Mouse (Mus musculus) limb, embryonic 14.5 days (tissue): ENCODE results near the gene Rab4a. TPM values are rescaled to one million over a fixed set of nuclear protein-coding genes. Genes with fewer than 3 reads are reported as not detected.
A peak's percentile ranks its signal among the peaks of the same experiment; 100 is the strongest.
"Not testable (repeated sequence)": the region's sequence is repeated elsewhere in the genome, so short reads cannot be mapped to it uniquely, and the experiment has no call there.

Experiments
- ATAC-seq: fragments of 200-750 bp; cut with Nextera tagmentation; 2 replicates; pipeline ENCODE4 v1.8.0; 2017; ENCODE audit warnings: low read depth, moderate number of reproducible peaks, moderate TSS enrichment; ENCODE audit not compliant: low FRiP score
- DNase-seq: peaks from one replicate; pipeline ENCODE4 v3.0.0-alpha.2; 2015; ENCODE audit warnings: low spot score
- H3K27ac ChIP-seq: fragments of 300-500 bp; sonication (generic); replicated peaks from 2 replicates; pipeline ENCODE4 v1.5.1; 2014; ENCODE audit warnings: low read depth, mild to moderate bottlenecking, low read length, moderate library complexity, mixed read lengths
- H3K27me3 ChIP-seq: fragments of 300-500 bp; sonication (generic); 2 replicates; pipeline ENCODE4 v1.6.1; 2014; ENCODE audit warnings: low read length, mixed read lengths; ENCODE audit not compliant: control insufficient read depth, insufficient read depth
- H3K36me3 ChIP-seq: fragments of 300-500 bp; sonication (generic); 2 replicates; pipeline ENCODE4 v1.6.1; 2014; ENCODE audit warnings: mild to moderate bottlenecking, low read length, moderate library complexity, mixed read lengths; ENCODE audit not compliant: control insufficient read depth, insufficient read depth
- H3K4me1 ChIP-seq: fragments of 300-500 bp; sonication (generic); 2 replicates; pipeline ENCODE4 v1.6.1; 2014; ENCODE audit warnings: antibody characterized with exemption, low read length, mixed read lengths; ENCODE audit not compliant: control insufficient read depth, insufficient read depth
- H3K4me2 ChIP-seq: fragments of 300-500 bp; sonication (generic); replicated peaks from 2 replicates; pipeline ENCODE4 v1.6.1; 2014; ENCODE audit warnings: low read depth, mild to moderate bottlenecking, low read length, moderate library complexity; ENCODE audit not compliant: severe bottlenecking
- H3K4me3 ChIP-seq: fragments of 300-500 bp; sonication (generic); replicated peaks from 2 replicates; pipeline ENCODE4 v1.5.1; 2014; ENCODE audit warnings: low read length
- H3K9ac ChIP-seq: fragments of 300-500 bp; sonication (generic); 2 replicates; pipeline ENCODE4 v1.6.1; 2014; ENCODE audit warnings: mild to moderate bottlenecking, low read depth, low read length, moderate library complexity; ENCODE audit not compliant: severe bottlenecking
- H3K9me3 ChIP-seq: fragments of 300-500 bp; sonication (generic); 2 replicates; pipeline ENCODE4 v1.6.1; 2016; ENCODE audit warnings: low read length; ENCODE audit not compliant: control insufficient read depth
- POLR2A ChIP-seq: fragments of 200-500 bp; IDR thresholded peaks from 2 replicates; pipeline ENCODE4 v1.8.0; 2012; ENCODE audit warnings: inconsistent platforms, mild to moderate bottlenecking, moderate library complexity, borderline replicate concordance; ENCODE audit not compliant: insufficient read depth, insufficient read length; ENCODE audit errors: extremely low read depth
- WGBS: fragments of 180-500 bp; shearing (Covaris S2); extraction: QIAGEN DNeasy Blood & Tissue Kit; methylation state at CpG from one replicate; pipeline ENCODE4 v1.1.7; 2014; 5-methylcytosine and 5-hydroxymethylcytosine counted together
- polyA plus RNA-seq, 2 experiments: library from polyadenylated mRNA; depleted of rRNA in 1 of 2; stranded (reverse) in 1 of 2; unstranded in 1 of 2; fragments of >200 nt; fragmentation: Nextera tagmentation in 1 of 2; extraction: Ambion mirVana in 1 of 2; gene quantifications; 2 replicates each; pipeline versions ENCODE4 v1.2.1 to v1.2.3; 2012 to 2014

Gene Rab4a
- polyA plus RNA-seq, 2 experiments = 29.5 to 45.5 TPM

- Histone ChIP-seq H3K27ac (peak overlapping the region; percentile 70), H3K27me3 (no peaks in the 10 kb centered on the region), H3K4me1 (peaks cover 14% of the 10 kb centered on the region), H3K4me3 (peak overlapping the region; percentile 92), H3K9me3 (no peaks in the 10 kb centered on the region), H3K36me3 (no peaks in the 10 kb centered on the region; the same call in 1 of the 2 replicates), H3K4me2 (peak overlapping the region; percentile 82), H3K9ac (peak overlapping the region; percentile 78)
- no peak for ATAC-seq
- DNase-seq = no peak
- TF ChIP-seq POLR2A = no peak
- 5% methylated on average over 12 of the region's 12 CpGs for WGBS
These were observed 670 bp downstream of the Rab4a start for GRCm38 (mm10) chr8:123806374-123806935.

DNA sequence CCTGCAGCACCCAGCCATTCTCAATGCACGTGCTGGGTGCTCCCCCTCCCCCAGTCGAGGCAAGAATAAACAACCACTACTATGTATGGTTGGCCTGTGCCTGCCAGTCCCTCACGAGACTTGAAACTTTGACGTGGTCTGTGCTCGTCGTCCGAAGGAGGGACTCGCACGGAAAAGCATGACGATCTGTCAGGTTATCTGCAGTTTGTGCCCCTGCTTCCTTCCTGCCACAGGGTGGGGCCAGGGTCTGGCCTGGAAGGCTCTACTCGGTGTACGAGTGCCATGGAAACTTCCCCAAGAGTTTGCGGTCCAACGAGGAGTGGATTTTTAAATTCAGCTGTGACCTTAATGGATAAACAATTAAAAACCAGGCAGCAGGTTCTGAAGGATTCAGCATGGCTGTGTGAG, 1.2 kb downstream of the Rab4a start:
- no peaks in the 10 kb centered on the region for H3K27me3 ChIP-seq
- DNase-seq (no peak), ATAC-seq (no peak)
- H3K4me2 ChIP-seq = peak overlapping the region; percentile 82
- TF ChIP-seq POLR2A = no peak
- no peaks in the 10 kb centered on the region; the same call in 1 of the 2 replicates for H3K36me3 ChIP-seq
- H3K27ac ChIP-seq = no peak overlapping the region
- peaks cover 14% of the 10 kb centered on the region for H3K4me1 ChIP-seq
- H3K9ac ChIP-seq = peak overlapping the region; percentile 78; the same call in 1 of the 2 replicates
- 11% methylated on average over 14 of the region's 14 CpGs for WGBS
- H3K4me3 ChIP-seq = peak overlapping the region; percentile 92
- H3K9me3 ChIP-seq = no peaks in the 10 kb centered on the region

DNA sequence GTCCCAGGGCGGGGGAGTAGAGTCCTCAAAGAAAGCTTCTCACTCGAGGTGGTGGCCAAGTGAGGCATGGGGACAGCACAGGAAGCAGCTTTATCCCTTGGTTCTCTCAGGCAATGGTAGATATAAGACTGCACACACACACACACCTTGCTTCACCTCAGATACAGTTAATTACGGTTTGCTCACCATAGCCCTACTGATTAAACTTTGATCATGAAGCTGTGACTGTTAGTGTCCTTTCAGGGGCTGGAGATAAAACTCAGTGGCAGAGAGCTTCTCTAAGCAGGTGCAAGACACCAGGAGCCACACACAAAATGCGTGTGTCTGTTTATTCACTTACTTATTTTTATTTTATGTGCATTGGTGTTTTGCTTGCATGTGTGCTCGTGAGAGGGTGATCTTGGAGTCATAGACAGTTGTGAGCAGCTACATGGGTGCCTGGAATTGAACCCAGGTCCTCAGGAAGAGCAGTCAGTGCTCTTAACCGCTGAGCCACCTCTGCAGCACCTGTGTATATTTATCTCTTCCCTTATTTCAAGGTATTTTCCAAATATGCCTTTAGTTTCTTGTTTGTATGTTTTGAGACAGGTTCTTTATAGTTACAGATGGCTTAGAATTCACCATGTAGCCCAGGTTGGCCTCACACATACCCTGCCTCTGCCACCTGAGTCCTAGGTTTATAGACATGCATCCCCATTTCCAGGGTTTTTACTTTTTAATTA, 2.2 kb downstream of the Rab4a start:
- ATAC-seq = no peak
- no peak overlapping the region for H3K4me3 ChIP-seq
- no peak overlapping the region for H3K27ac ChIP-seq
- no peak for DNase-seq
- no peaks in the 10 kb centered on the region; the same call in 1 of the 2 replicates for H3K36me3 ChIP-seq
- peaks cover 14% of the 10 kb centered on the region for H3K4me1 ChIP-seq
- no peak overlapping the region for H3K9ac ChIP-seq
- H3K27me3 ChIP-seq = no peaks in the 10 kb centered on the region
- H3K9me3 ChIP-seq = no peaks in the 10 kb centered on the region
- no peak for TF ChIP-seq POLR2A
- no peak overlapping the region for H3K4me2 ChIP-seq
- WGBS = 71% methylated on average over 6 of the region's 6 CpGs

DNA sequence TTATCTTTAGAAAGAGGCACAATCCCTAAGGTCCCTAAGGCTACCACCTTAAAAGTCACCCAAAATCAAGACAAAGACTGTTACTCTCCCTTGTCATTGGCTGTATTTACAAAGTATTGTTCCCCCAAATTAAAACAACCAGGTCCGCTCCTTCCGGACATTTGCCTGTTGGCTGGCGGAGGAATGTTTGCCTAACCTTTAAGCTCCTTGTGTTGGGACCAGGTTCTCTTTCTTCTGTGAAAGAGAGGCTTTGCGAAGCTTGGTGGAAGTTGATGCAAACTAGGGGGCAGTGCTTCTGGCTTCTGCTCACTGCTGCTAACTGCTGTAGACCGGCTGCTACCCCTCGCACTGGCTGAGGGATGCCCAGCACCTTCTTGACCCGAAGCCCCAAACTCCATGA, 2.9 kb downstream of the Rab4a start:
- H3K4me3 ChIP-seq = no peak overlapping the region
- peaks cover 20% of the 10 kb centered on the region for H3K4me1 ChIP-seq
- no peak for ATAC-seq
- H3K4me2 ChIP-seq = no peak overlapping the region
- no peaks in the 10 kb centered on the region; the same call in 1 of the 2 replicates for H3K36me3 ChIP-seq
- H3K9ac ChIP-seq = no peak overlapping the region
- WGBS = 78% methylated on average over 7 of the region's 7 CpGs
- no peaks in the 10 kb centered on the region for H3K9me3 ChIP-seq
- DNase-seq = no peak
- TF ChIP-seq POLR2A = no peak
- H3K27me3 ChIP-seq = no peaks in the 10 kb centered on the region
- no peak overlapping the region for H3K27ac ChIP-seq

- not testable (repeated sequence) for H3K4me2 ChIP-seq, H3K9ac ChIP-seq, H3K27me3 ChIP-seq, H3K4me3 ChIP-seq, ATAC-seq, H3K27ac ChIP-seq, H3K36me3 ChIP-seq, H3K9me3 ChIP-seq, DNase-seq
- peaks cover 22% of the 10 kb centered on the region for H3K4me1 ChIP-seq
- WGBS = 89% methylated on average over 4 of the region's 4 CpGs
These were observed 3.6 kb downstream of the Rab4a start for GRCm38 (mm10) chr8:123809342-123809741.

DNA sequence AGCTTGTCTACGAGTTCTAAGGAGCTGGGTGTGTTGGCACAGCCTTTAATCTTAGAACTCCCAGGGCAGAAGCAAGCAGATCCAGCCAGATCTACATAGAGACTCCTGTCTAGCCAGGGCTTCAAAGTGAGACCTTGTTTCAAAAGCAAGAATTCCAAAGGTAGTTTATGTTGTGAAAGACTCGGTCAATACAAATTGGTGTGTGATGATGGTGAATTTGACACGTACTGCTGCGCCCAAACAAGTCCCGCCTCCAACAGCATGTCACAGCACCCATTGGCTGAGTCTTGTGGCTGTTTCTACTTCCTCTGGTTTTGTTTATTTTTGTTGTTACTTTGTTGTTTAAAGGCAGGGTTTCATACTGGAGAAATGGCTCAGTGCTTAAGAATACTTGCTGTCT, 6.4 kb downstream of the Rab4a start:
- H3K4me1 ChIP-seq = peaks cover 12% of the 10 kb centered on the region
- H3K27me3 ChIP-seq = no peaks in the 10 kb centered on the region
- ATAC-seq (no peak), DNase-seq (no peak)
- no peak overlapping the region for H3K4me2 ChIP-seq
- WGBS = 83% methylated on average over 5 of the region's 5 CpGs
- H3K36me3 ChIP-seq = peaks cover 9% of the 10 kb centered on the region
- H3K4me3 ChIP-seq = no peak overlapping the region
- H3K27ac ChIP-seq = no peak overlapping the region
- no peaks in the 10 kb centered on the region for H3K9me3 ChIP-seq
- TF ChIP-seq POLR2A = no peak
- no peak overlapping the region for H3K9ac ChIP-seq
